26 mouse cellular contexts compared by ENCODE assay signal in the genomic region with DNA sequence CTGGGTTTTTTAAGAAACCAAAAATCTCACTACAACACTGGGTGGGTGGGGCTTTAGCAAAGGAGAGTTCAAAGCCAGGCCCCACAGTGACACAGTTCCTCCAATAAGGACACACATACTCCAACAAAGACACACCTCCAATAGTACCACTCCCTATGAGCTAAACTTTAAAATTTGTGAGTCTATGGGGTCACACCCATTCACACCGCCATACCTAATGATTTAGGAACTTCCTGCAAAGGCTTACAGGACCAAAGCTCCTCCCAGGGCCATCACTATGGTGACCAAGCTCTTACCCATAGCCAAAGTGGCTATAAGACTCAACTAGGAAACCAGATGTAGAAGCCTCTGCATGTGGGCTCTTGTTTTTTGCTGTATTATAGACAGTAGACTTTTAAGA. TPM values are rescaled to one million over a fixed set of nuclear protein-coding genes. Genes with fewer than 3 reads are reported as not detected.
DNase-seq lines count a peak whose midpoint lies in the region; ATAC-seq and TF ChIP-seq lines count a peak whose summit lies in the region.
"Had no signal": no experiment of that assay in that cellular context is flagged by ENCODE, and none has a peak within 500 bp of the region (broad histone marks: within the 10 kb centered on the region; RNA-seq: fewer than 3 reads in every experiment).

No protein-coding gene starts in this region.

- no peak for TF ChIP-seq CTCF in layer of hippocampus, adult 2 months (conservative IDR thresholded peaks at IDR 0.05)

- H3K4me1 ChIP-seq in heart, embryonic 12.5 days (replicated peaks), result 0 out of 2 replicates have a peak, but pooled peaks cover 4% of the 10 kb centered on the region
- H3K4me1 ChIP-seq in heart, embryonic 10.5 days, result no peaks in the 10 kb centered on the region
- H3K4me1 ChIP-seq: embryonic facial prominence, embryonic 12.5 days; embryonic facial prominence, embryonic 15.5 days; forebrain, embryonic 13.5 days; hindbrain, embryonic 12.5 days; hindbrain, embryonic 15.5 days had no signal

- H3K9me3 ChIP-seq in heart, embryonic 12.5 days (replicated peaks), result peaks cover 20% of the 10 kb centered on the region
- H3K9me3 ChIP-seq in heart, embryonic 10.5 days, result no peaks in the 10 kb centered on the region
- H3K9me3 ChIP-seq: embryonic facial prominence, embryonic 12.5 days; embryonic facial prominence, embryonic 15.5 days; hindbrain, embryonic 12.5 days; hindbrain, embryonic 15.5 days had no signal

- DNase-seq in heart, embryonic 10.5 days (ENCODE audit: low spot score), result no peak
- no peak for DNase-seq in layer of hippocampus, adult 2 months (ENCODE audit: low spot score in 2 of 2)
- DNase-seq in layer of hippocampus, adult 8-10 months (ENCODE audit: low spot score in 2 of 2), result no peak
- peak; percentile 73 for DNase-seq in ZHBTc4 (ENCODE audit: low read depth, low spot score)
- no peak for DNase-seq in left cerebral cortex, adult 11 months (ENCODE audit: low spot score)
- DNase-seq: adrenal gland, adult 2 months; adrenal gland, postnatal 14 days; B cell, adult 2 months; cerebellum, adult 11 months; cerebellum, adult 2 months; cerebellum, adult 9-11 months; cerebellum, postnatal 25 days; gastrocnemius, postnatal 10 days; gastrocnemius, postnatal 36 days had no signal

- H3K27me3 ChIP-seq in heart, embryonic 12.5 days (replicated peaks), result no peaks in the 10 kb centered on the region
- H3K27me3 ChIP-seq in heart, embryonic 10.5 days (ENCODE audit: insufficient read depth, poor library complexity, severe bottlenecking), result no peaks in the 10 kb centered on the region
- H3K27me3 ChIP-seq: CH12.LX; embryonic facial prominence, embryonic 12.5 days; embryonic facial prominence, embryonic 15.5 days; forebrain, embryonic 13.5 days; hindbrain, embryonic 12.5 days; hindbrain, embryonic 15.5 days had no signal

- 67% methylated on average over 1 of the region's 1 CpGs for WGBS in heart, embryonic 12.5 days
- WGBS in heart, embryonic 10.5 days, result 67% methylated on average over 1 of the region's 1 CpGs

- H3K4me3 ChIP-seq in heart, embryonic 12.5 days, result no peak overlapping the region
- no peak overlapping the region for H3K4me3 ChIP-seq in heart, embryonic 10.5 days
- H3K4me3 ChIP-seq in layer of hippocampus, adult 2 months, result no peak overlapping the region
- H3K4me3 ChIP-seq: embryonic facial prominence, embryonic 12.5 days; embryonic facial prominence, embryonic 15.5 days; forebrain, embryonic 13.5 days; hindbrain, embryonic 12.5 days; hindbrain, embryonic 15.5 days had no signal

- no peak overlapping the region for H3K4me2 ChIP-seq in heart, embryonic 12.5 days
- H3K4me2 ChIP-seq: embryonic facial prominence, embryonic 12.5 days; embryonic facial prominence, embryonic 15.5 days; forebrain, embryonic 13.5 days; hindbrain, embryonic 12.5 days; hindbrain, embryonic 15.5 days had no signal

- H3K9ac ChIP-seq in heart, embryonic 12.5 days, result no peak overlapping the region
- H3K9ac ChIP-seq: embryonic facial prominence, embryonic 12.5 days; embryonic facial prominence, embryonic 15.5 days; forebrain, embryonic 13.5 days; hindbrain, embryonic 12.5 days; hindbrain, embryonic 15.5 days had no signal

- no peak for ATAC-seq in heart, embryonic 12.5 days (ENCODE audit: insufficient number of reproducible peaks, low FRiP score)
- ATAC-seq: forebrain, embryonic 13.5 days; forebrain, embryonic 16.5 days; intestine, postnatal 0 days had no signal

- peak overlapping the region; percentile 21; the same call in 1 of the 2 replicates for H3K27ac ChIP-seq in heart, embryonic 12.5 days (ENCODE audit: poor library complexity, severe bottlenecking)
- no peak overlapping the region for H3K27ac ChIP-seq in heart, embryonic 10.5 days
- peak overlapping the region; percentile 39; the same call in 1 of the 2 replicates for H3K27ac ChIP-seq in layer of hippocampus, adult 2 months
- H3K27ac ChIP-seq: embryonic facial prominence, embryonic 12.5 days; embryonic facial prominence, embryonic 15.5 days; forebrain, embryonic 13.5 days; hindbrain, embryonic 12.5 days; hindbrain, embryonic 15.5 days had no signal

- H3K36me3 ChIP-seq in heart, embryonic 12.5 days, result peaks cover 21% of the 10 kb centered on the region
- H3K36me3 ChIP-seq in heart, embryonic 10.5 days, result peaks cover 8% of the 10 kb centered on the region; the same call in 1 of the 2 replicates

RNA-seq across cellular contexts. Expression of gene Fam13c, which starts 30.6 kb away (rescaled TPM):
- 10.0 TPM in 2 replicates for polyA plus RNA-seq in heart, embryonic 12.5 days (2016; fragmentation: Nextera tagmentation; extraction: Ambion mirVana)
- polyA plus RNA-seq in heart, embryonic 10.5 days (2016; fragmentation: Nextera tagmentation; extraction: Ambion mirVana), result 5.6 and 6.8 TPM in 2 replicates
- total RNA-seq in layer of hippocampus, adult 2 months (2021), result 10 to 100 TPM; 83.7 to 85.8 TPM
- 10 to 100 TPM; 80.3 to 85.3 (median 82.6) TPM for total RNA-seq in layer of hippocampus, adult 8-10 months (2022)
- total RNA-seq: CH12.LX; common myeloid progenitor, adult 5-6 weeks; granulocyte monocyte progenitor cell, adult 5-6 weeks; hematopoietic stem cell, adult 5-6 weeks had no signal
